Mouse (Mus musculus): ENCODE measurements around the gene Ttyh2.

- TF ChIP-seq EP300 (IDR thresholded peaks at IDR 0.05; ENCODE audit: low read depth) (no peak), CTCF (IDR thresholded peaks at IDR 0.05; ENCODE audit: low read depth) (no peak)
Measured at GRCm38 (mm10) chr11:114720535-114720934, 45.3 kb downstream of the Ttyh2 start.

Measured in heart, postnatal 0 days (tissue).